Mouse (Mus musculus) testis, adult 2 months (tissue): ENCODE data around the gene Atp8b2. TPM values are rescaled to one million over a fixed set of nuclear protein-coding genes. Genes with fewer than 3 reads are reported as not detected.

Source experiments
- H3K27ac ChIP-seq: fragments of 200-500 bp; 2 replicates; pipeline ENCODE4 v1.5.1; 2012; ENCODE audit warnings: low read depth, low read length; ENCODE audit not compliant: control insufficient read depth, insufficient read depth
- H3K27me3 ChIP-seq: fragments of 200-500 bp; 2 replicates; pipeline ENCODE4 v1.6.1; 2012; ENCODE audit warnings: mild to moderate bottlenecking, low read length, moderate library complexity; ENCODE audit not compliant: control insufficient read depth, insufficient read depth
- H3K36me3 ChIP-seq: fragments of 200-500 bp; 2 replicates; pipeline ENCODE4 v1.6.1; 2012; ENCODE audit warnings: mild to moderate bottlenecking, low read length; ENCODE audit not compliant: control insufficient read depth, insufficient read depth
- H3K4me1 ChIP-seq: fragments of 200-500 bp; 2 replicates; pipeline ENCODE4 v1.6.1; 2012; ENCODE audit warnings: low read length; ENCODE audit not compliant: control insufficient read depth, insufficient read depth
- H3K4me3 ChIP-seq: fragments of 200-500 bp; 2 replicates; pipeline ENCODE4 v1.5.1; 2012; ENCODE audit warnings: low read depth, mild to moderate bottlenecking, low read length, moderate library complexity, mixed read lengths; ENCODE audit not compliant: control insufficient read depth
- CTCF ChIP-seq: fragments of 200-500 bp; IDR thresholded peaks from 2 replicates; pipeline ENCODE4 v1.5.1; 2012; ENCODE audit warnings: low read depth, mild to moderate bottlenecking, inconsistent platforms, low read length, moderate library complexity; ENCODE audit not compliant: control insufficient read depth, insufficient read depth, insufficient replicate concordance
- POLR2A ChIP-seq: fragments of 200-500 bp; IDR thresholded peaks from 2 replicates; pipeline ENCODE4 v1.6.1; 2012; ENCODE audit warnings: low read depth, mild to moderate bottlenecking, inconsistent platforms, low read length, moderate library complexity; ENCODE audit not compliant: control insufficient read depth
- polyA plus RNA-seq: library from polyadenylated mRNA; depleted of rRNA; stranded (reverse); fragments of >200 nt; gene quantifications from 2 replicates; pipeline ENCODE4 v1.2.3, GENCODE M21; 2012

Gene Atp8b2
- polyA plus RNA-seq, 1 experiment = 39.9 TPM

DNA sequence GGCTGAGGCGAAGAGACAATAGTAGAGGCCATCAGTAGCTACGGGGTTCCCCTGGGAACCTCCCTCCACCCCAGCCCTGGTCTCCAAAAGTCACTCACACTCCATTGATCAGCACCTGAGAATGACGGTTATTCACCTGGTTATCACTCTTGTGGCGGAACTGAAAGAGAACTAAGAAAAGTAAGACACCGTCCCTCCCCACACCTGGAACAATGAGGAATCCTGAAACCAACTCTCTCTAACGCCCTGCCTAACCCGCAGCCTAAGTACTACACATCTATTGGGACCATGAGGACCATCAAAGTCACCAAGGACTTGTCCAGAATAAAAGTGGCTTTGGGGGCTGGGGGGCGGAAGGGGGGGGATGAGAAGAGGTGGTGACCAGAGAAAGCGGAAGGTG, 5.4 kb downstream of the Atp8b2 start:
- Histone ChIP-seq H3K27ac (no peak overlapping the region), H3K36me3 (no peaks in the 10 kb centered on the region), H3K27me3 (no peaks in the 10 kb centered on the region), H3K4me3 (no peak overlapping the region), H3K4me1 (peaks cover 26% of the 10 kb centered on the region)
- TF ChIP-seq CTCF (no peak), POLR2A (no peak)

GRCm38 (mm10) chr3:89956177-89956971, 6.9 kb downstream of the Atp8b2 start:
- Histone ChIP-seq H3K27me3 (no peaks in the 10 kb centered on the region), H3K36me3 (no peaks in the 10 kb centered on the region), H3K4me1 (peaks cover 17% of the 10 kb centered on the region), H3K4me3 (no peak overlapping the region), H3K27ac (no peak overlapping the region)
- TF ChIP-seq POLR2A = no peak
- TF ChIP-seq CTCF = no peak

GRCm38 (mm10) chr3:89953420-89953819, 9.9 kb downstream of the Atp8b2 start:
- Histone ChIP-seq H3K36me3 (no peaks in the 10 kb centered on the region), H3K27ac (no peak overlapping the region), H3K27me3 (no peaks in the 10 kb centered on the region), H3K4me1 (no peaks in the 10 kb centered on the region), H3K4me3 (no peak overlapping the region)
- TF ChIP-seq POLR2A (no peak), CTCF (peak; percentile 69; the same call in 1 of the 2 replicates)

DNA sequence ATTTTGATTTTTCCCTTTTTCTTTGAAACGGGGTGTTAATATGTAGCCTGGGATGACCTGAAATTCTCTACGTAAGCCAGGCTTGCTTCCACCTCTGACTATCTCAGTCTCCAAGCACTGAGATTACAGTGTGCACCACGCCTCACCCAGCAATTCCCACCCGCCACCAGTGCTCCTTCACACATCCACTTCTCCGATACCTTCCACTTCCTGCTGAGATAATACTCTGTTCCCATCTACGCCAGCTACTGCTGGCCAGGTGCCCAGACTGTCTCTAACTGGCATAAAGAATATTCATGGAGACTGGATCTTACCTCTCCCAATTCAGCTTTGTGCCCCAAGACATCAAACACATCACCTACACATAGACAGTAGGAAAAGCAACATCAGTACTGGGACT, 14.7 kb downstream of the Atp8b2 start:
- no peak overlapping the region for H3K27ac ChIP-seq
- H3K4me1 ChIP-seq = no peaks in the 10 kb centered on the region
- no peaks in the 10 kb centered on the region for H3K27me3 ChIP-seq
- H3K36me3 ChIP-seq = no peaks in the 10 kb centered on the region
- no peak overlapping the region for H3K4me3 ChIP-seq
- TF ChIP-seq CTCF (no peak), POLR2A (no peak)

DNA sequence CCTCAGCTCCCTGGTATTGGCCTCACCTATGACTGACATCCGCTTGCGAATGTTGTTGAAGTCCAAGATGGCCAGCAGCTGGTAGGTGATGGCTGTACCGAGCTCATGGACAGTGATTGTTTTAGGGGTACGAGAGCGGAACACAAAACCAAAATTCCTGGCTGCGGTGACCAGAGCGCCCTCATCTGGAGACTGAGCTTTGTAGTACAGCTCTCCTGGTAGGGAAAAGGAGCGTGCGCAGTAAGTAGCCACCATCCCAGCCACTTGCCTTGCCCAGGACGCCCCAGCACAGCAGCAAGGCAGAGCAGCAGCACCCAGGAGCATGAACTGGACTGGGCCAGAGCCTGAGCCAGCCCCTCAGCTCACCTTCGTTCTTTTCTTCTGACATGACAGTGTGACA, 15.3 kb downstream of the Atp8b2 start:
- no peak overlapping the region for H3K4me3 ChIP-seq
- H3K27ac ChIP-seq = no peak overlapping the region

GRCm38 (mm10) chr3:89945026-89945425, 18.3 kb downstream of the Atp8b2 start:
- Histone ChIP-seq H3K4me3 (no peak overlapping the region), H3K27ac (no peak overlapping the region), H3K36me3 (no peaks in the 10 kb centered on the region), H3K27me3 (no peaks in the 10 kb centered on the region), H3K4me1 (no peaks in the 10 kb centered on the region)
- TF ChIP-seq CTCF (no peak), POLR2A (no peak)

More for the DNA sequence above, 15.3 kb downstream of the Atp8b2 start:
- no peaks in the 10 kb centered on the region for H3K27me3 ChIP-seq
- no peaks in the 10 kb centered on the region for H3K36me3 ChIP-seq
- TF ChIP-seq CTCF (no peak), POLR2A (no peak)
- H3K4me1 ChIP-seq = no peaks in the 10 kb centered on the region

DNA sequence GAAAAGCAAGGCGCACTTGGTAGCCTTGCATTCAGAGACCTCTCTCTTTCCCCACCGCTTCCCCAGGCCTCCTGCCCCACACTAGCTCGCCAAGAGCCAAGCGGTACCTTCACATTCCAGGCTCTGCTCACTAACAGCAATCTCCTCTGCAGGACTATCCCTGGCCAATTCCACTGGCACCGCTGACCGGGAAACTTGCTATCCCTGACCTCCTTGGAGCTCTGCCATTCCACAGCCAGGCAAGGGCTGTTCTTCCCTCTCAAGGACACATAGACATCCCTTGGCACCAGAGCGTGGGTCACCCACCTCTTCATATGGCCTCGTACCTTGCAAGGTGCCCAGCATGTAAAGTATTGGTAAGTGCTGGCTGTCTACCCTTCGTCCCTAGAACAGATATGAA, 20.4 kb downstream of the Atp8b2 start:
- no peaks in the 10 kb centered on the region for H3K4me1 ChIP-seq
- H3K27ac ChIP-seq = no peak overlapping the region
- no peaks in the 10 kb centered on the region for H3K36me3 ChIP-seq
- no peak overlapping the region for H3K4me3 ChIP-seq
- TF ChIP-seq POLR2A (no peak), CTCF (no peak)
- H3K27me3 ChIP-seq = no peaks in the 10 kb centered on the region

GRCm38 (mm10) chr3:89936495-89936894, 26.8 kb downstream of the Atp8b2 start:
- no peaks in the 10 kb centered on the region for H3K36me3 ChIP-seq
- H3K4me1 ChIP-seq = no peaks in the 10 kb centered on the region
- no peaks in the 10 kb centered on the region for H3K27me3 ChIP-seq
- no peak for TF ChIP-seq CTCF
- TF ChIP-seq POLR2A = no peak
- H3K4me3 ChIP-seq = no peak overlapping the region
- no peak overlapping the region for H3K27ac ChIP-seq
